Mouse (Mus musculus) thymus, adult 2 months (tissue): ENCODE data around the gene Slc6a9. TPM values are rescaled to one million over a fixed set of nuclear protein-coding genes. Genes with fewer than 3 reads are reported as not detected.

Experiments
- DNase-seq: peaks from one replicate; pipeline ENCODE4 v3.0.0; 2021
- H3K27ac ChIP-seq: fragments of 200-500 bp; 2 replicates; pipeline ENCODE4 v1.5.1; 2012; ENCODE audit warnings: low read length, control low read depth; ENCODE audit not compliant: control insufficient read depth, insufficient read depth
- H3K27me3 ChIP-seq: fragments of 200-500 bp; 2 replicates; pipeline ENCODE4 v1.6.1; 2012; ENCODE audit warnings: mild to moderate bottlenecking, low read length, moderate library complexity, mixed read lengths; ENCODE audit not compliant: control insufficient read depth, insufficient read depth
- H3K36me3 ChIP-seq: fragments of 200-500 bp; 2 replicates; pipeline ENCODE4 v1.6.1; 2012; ENCODE audit warnings: mild to moderate bottlenecking, low read length, moderate library complexity; ENCODE audit not compliant: control insufficient read depth, insufficient read depth
- H3K4me1 ChIP-seq: fragments of 200-500 bp; replicated peaks from 2 replicates; pipeline ENCODE4 v1.6.1; 2012; ENCODE audit warnings: low read length; ENCODE audit not compliant: control insufficient read depth, insufficient read depth
- H3K4me3 ChIP-seq: fragments of 200-500 bp; 2 replicates; pipeline ENCODE4 v1.5.1; 2012; ENCODE audit warnings: mild to moderate bottlenecking, low read length, control low read depth, moderate library complexity; ENCODE audit not compliant: control insufficient read depth, insufficient read depth
- CTCF ChIP-seq: fragments of 200-500 bp; IDR thresholded peaks from 2 replicates; pipeline ENCODE4 v1.5.1; 2012; ENCODE audit warnings: mild to moderate bottlenecking, control low read depth, low read length, moderate library complexity, borderline replicate concordance; ENCODE audit not compliant: control insufficient read depth, poor library complexity, insufficient read depth; ENCODE audit errors: extremely low read depth
- POLR2A ChIP-seq: fragments of 200-500 bp; IDR thresholded peaks from 2 replicates; pipeline ENCODE4 v1.6.1; 2012; ENCODE audit warnings: mild to moderate bottlenecking, low read length, control low read depth, moderate library complexity; ENCODE audit not compliant: control insufficient read depth, poor library complexity, insufficient read depth; ENCODE audit errors: extremely low read depth
- WGBS: fragments of 180-500 bp; shearing (Covaris S2); methylation state at CpG from one replicate; pipeline ENCODE4 v1.1.7; 2018; 5-methylcytosine and 5-hydroxymethylcytosine counted together
- polyA plus RNA-seq: library from polyadenylated mRNA; depleted of rRNA; stranded (reverse); fragments of >200 nt; gene quantifications from 2 replicates; pipeline ENCODE4 v1.2.3, GENCODE M21; 2012

Slc6a9 gene
- polyA plus RNA-seq, 1 experiment, result 8.2 TPM

DNA sequence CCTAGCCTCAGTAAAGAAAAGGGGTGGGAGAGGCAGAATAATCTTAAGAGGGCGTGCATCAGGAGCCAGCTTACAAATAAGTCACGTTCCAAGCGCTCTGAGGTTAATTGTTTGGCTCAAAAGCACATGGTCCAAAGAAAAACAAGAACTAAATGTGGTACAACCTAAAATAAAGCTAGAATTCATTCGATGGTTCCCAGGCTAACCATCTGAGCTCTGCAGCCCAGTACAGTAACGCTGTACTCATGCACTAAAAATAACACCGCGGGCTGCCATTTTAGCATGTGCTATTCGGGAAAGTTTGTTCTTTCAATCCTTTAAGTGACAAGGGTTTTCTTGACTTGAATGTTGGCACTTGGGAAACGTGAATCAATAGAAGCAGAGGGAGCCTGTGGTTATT, 26.3 kb downstream of the Slc6a9 start:
- WGBS, result 95% methylated on average over 9 of the region's 9 CpGs
- Histone ChIP-seq H3K4me3 (no peak overlapping the region), H3K4me1 (peaks cover 3% of the 10 kb centered on the region), H3K36me3 (no peaks in the 10 kb centered on the region), H3K27ac (no peak overlapping the region), H3K27me3 (no peaks in the 10 kb centered on the region)
- TF ChIP-seq CTCF (no peak), POLR2A (no peak)
- no peak for DNase-seq

GRCm38 (mm10) chr4:117862823-117863222, 28.5 kb downstream of the Slc6a9 start:
- no peaks in the 10 kb centered on the region for H3K36me3 ChIP-seq
- no peaks in the 10 kb centered on the region; the same call in 1 of the 2 replicates for H3K27me3 ChIP-seq
- WGBS, result 82% methylated on average over 4 of the region's 4 CpGs
- no peak overlapping the region for H3K27ac ChIP-seq
- H3K4me1 ChIP-seq, result peaks cover 3% of the 10 kb centered on the region
- no peak overlapping the region for H3K4me3 ChIP-seq
- no peak for TF ChIP-seq POLR2A
- peak; percentile 11 for DNase-seq

DNA sequence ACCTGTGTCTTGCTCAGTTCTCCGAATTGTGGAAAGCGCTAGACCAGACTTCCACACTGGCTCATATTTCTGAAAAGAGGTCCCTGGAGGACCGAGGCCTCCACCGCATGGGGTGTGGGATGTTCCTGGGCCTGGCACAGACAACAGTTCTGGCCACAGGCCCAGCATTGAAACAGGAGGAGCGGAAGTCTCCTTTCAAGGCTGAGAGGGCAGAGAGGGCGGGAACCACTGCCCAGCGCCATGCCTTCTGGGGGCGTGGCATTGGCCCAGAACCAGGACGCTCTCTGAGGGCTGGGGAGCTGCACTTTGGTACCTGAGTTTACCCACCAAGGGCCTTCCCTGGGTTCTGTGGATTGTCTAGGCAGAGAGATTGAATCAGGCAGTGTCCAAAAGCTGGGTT, 31.8 kb downstream of the Slc6a9 start:
- no peak for DNase-seq
- no peak overlapping the region for H3K27ac ChIP-seq
- H3K4me1 ChIP-seq, result peaks cover 3% of the 10 kb centered on the region
- H3K4me3 ChIP-seq, result no peak overlapping the region
- 77% methylated on average over 9 of the region's 9 CpGs for WGBS
- TF ChIP-seq CTCF (no peak), POLR2A (no peak)
- H3K36me3 ChIP-seq, result no peaks in the 10 kb centered on the region
- no peaks in the 10 kb centered on the region; the same call in 1 of the 2 replicates for H3K27me3 ChIP-seq

- DNase-seq, result no peak
- no peak for TF ChIP-seq CTCF
- no peak for TF ChIP-seq POLR2A
- no peak overlapping the region for H3K27ac ChIP-seq
- H3K4me1 ChIP-seq, result no peaks in the 10 kb centered on the region
- no peaks in the 10 kb centered on the region for H3K36me3 ChIP-seq
- 48% methylated on average over 6 of the region's 6 CpGs for WGBS
- no peak overlapping the region for H3K4me3 ChIP-seq
- no peaks in the 10 kb centered on the region; the same call in 1 of the 2 replicates for H3K27me3 ChIP-seq
Measured at GRCm38 (mm10) chr4:117867000-117867399, 32.7 kb downstream of the Slc6a9 start.

DNA sequence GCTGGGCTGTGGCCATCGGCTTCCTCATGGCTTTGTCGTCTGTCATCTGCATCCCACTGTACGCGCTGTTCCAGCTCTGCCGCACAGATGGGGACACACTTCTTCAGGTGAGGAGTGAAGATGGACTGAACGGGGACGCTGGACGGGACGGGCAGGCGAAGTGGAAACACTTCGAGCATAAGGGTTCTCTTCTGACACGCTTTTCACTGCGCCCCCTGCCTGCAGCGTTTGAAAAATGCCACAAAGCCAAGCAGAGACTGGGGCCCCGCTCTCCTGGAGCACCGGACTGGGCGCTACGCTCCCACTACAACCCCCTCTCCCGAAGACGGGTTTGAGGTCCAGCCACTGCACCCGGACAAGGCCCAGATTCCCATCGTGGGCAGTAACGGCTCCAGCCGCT, 33.5 kb downstream of the Slc6a9 start:
- no peak overlapping the region for H3K4me3 ChIP-seq
- peak; percentile 72; the same call in 1 of the 2 replicates for TF ChIP-seq CTCF
- no peak for TF ChIP-seq POLR2A
- WGBS, result 19% methylated on average over 24 of the region's 24 CpGs

DNA sequence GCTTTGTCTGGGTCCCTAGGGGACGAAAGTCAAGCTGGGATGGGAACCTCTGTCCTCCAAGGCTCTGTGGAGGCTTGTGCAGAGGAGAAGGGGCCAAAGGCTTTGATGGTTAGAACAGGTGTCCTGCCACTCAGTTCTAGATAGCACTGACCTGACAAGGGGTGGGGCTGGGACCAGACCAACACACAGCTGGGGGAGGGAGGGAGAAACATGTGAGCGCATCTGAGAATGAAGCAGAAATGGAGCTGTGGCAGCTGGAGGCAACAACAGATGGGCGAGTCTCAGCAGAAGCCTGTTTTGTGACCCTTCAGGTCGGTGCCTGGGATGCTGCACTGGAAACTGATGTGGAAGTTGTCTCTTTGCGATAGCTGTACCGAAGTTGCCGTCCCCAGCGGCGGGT, 35.0 kb downstream of the Slc6a9 start:
- DNase-seq, result no peak
- no peaks in the 10 kb centered on the region for H3K36me3 ChIP-seq
- TF ChIP-seq CTCF (no peak), POLR2A (no peak)
- WGBS, result 85% methylated on average over 9 of the region's 9 CpGs
- no peaks in the 10 kb centered on the region; the same call in 1 of the 2 replicates for H3K27me3 ChIP-seq
- H3K4me3 ChIP-seq, result no peak overlapping the region
- H3K4me1 ChIP-seq, result no peaks in the 10 kb centered on the region; the same call in 1 of the 2 replicates
- no peak overlapping the region for H3K27ac ChIP-seq

More for the DNA sequence above, 33.5 kb downstream of the Slc6a9 start:
- peak; percentile 59 for DNase-seq
- Histone ChIP-seq H3K36me3 (no peaks in the 10 kb centered on the region), H3K27ac (no peak overlapping the region), H3K27me3 (no peaks in the 10 kb centered on the region; the same call in 1 of the 2 replicates), H3K4me1 (no peaks in the 10 kb centered on the region; the same call in 1 of the 2 replicates)

DNA sequence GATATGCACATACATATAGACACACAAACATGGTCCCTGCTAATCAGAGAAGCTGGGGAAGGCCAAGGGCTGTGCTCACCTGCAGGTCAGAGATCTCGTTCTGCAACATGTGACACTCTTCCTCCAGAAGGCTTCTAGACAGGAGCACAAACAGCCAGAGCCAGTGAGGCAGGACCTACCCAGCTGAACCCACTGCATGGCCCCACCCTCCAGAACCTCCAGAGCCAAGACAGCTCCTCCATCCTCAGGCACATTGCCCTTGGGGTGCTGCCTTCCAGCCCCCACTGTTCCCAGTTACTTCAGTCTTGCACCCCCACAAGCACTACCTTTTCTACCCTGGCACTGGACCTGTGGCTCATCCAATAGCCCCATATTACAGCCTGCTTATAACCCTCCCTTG, 36.1 kb downstream of the Slc6a9 start:
- no peaks in the 10 kb centered on the region for H3K36me3 ChIP-seq
- H3K27me3 ChIP-seq, result no peaks in the 10 kb centered on the region; the same call in 1 of the 2 replicates
- no peak overlapping the region for H3K27ac ChIP-seq
- DNase-seq, result no peak
- H3K4me1 ChIP-seq, result no peaks in the 10 kb centered on the region; the same call in 1 of the 2 replicates
- TF ChIP-seq POLR2A, result no peak
- TF ChIP-seq CTCF, result no peak
- WGBS, result 48% methylated on average over 1 of the region's 1 CpGs
- H3K4me3 ChIP-seq, result no peak overlapping the region
